Mouse (Mus musculus) adrenal gland, adult 8-10 months (tissue): Measurements from ENCODE around the gene Zfp952. TPM values are rescaled to one million over a fixed set of nuclear protein-coding genes. Genes with fewer than 3 reads are reported as not detected.

Source experiments
- total RNA-seq, 4 experiments: library from RNA; stranded (reverse); gene quantifications; 2 replicates each; pipeline ENCODE4 v1.2.4; 2022

Gene Zfp952
- total RNA-seq, 4 experiments from 2014 or later = 9.5 to 15.6 (median 12.6) TPM

Other genes with a start within 250 kb of the Zfp952 start
- 10 to 100 TPM; 42.0 to 67.7 (median 61.5) TPM for gene Zfp871, start 204.8 kb upstream of the Zfp952 start, total RNA-seq
- 1 to 10 TPM in 2 of 4 experiments, under 1 TPM in 2; 0.73 to 1.3 (median 1.00) TPM for gene Zfp811, start 183.2 kb upstream of the Zfp952 start, total RNA-seq
- gene Zfp799, start 162.9 kb upstream of the Zfp952 start, total RNA-seq = 10 to 100 TPM; 11.2 to 18.2 (median 14.1) TPM
- gene Zfp870, start 101.5 kb upstream of the Zfp952 start, total RNA-seq = 10 to 100 TPM in 3 of 4 experiments, 1 to 10 TPM in 1; 8.8 to 21.1 (median 12.5) TPM
- gene Cyp4f14, start 75.8 kb upstream of the Zfp952 start, total RNA-seq = 10 to 100 TPM in 2 of 4 experiments, 1 to 10 TPM in 2; 5.4 to 28.6 (median 14.3) TPM
- gene Cyp4f13, start 45.7 kb upstream of the Zfp952 start, total RNA-seq = 100 to 1,000 TPM in 2 of 4 experiments, 10 to 100 TPM in 2; 78.3 to 120 (median 96.1) TPM
- gene Zfp472, start 27.3 kb upstream of the Zfp952 start, total RNA-seq = 1 to 10 TPM; 3.5 to 8.0 (median 5.7) TPM
- gene Zfp763, start 40.3 kb downstream of the Zfp952 start, total RNA-seq = 10 to 100 TPM in 2 of 4 experiments, 1 to 10 TPM in 2; 8.8 to 13.5 (median 10.1) TPM
- not detected for gene 4921501E09Rik, start 74.9 kb downstream of the Zfp952 start, total RNA-seq
- gene Zfp563, start 96.2 kb downstream of the Zfp952 start, total RNA-seq = 10 to 100 TPM in 3 of 4 experiments, 1 to 10 TPM in 1; 8.9 to 15.0 (median 11.4) TPM
- gene Morc2b, start 146.6 kb downstream of the Zfp952 start, total RNA-seq = not detected
- not detected for gene Olfr55, start 175.3 kb downstream of the Zfp952 start, total RNA-seq
- not detected for gene Olfr239, start 198.2 kb downstream of the Zfp952 start, total RNA-seq
- under 1 TPM in 3 of 4 experiments, not detected in 1; 0.05 to 0.17 (median 0.12) TPM for gene Olfr1564, start 228.6 kb downstream of the Zfp952 start, total RNA-seq